Mouse (Mus musculus) midbrain, embryonic 13.5 days (tissue): ENCODE data around the gene Cntn4. TPM values are rescaled to one million over a fixed set of nuclear protein-coding genes. Genes with fewer than 3 reads are reported as not detected.

Source experiments
- ATAC-seq: fragments of 200-750 bp; cut with Nextera tagmentation; 2 replicates; pipeline ENCODE4 v1.8.0; 2017; ENCODE audit warnings: mild to moderate bottlenecking, moderate TSS enrichment, moderate library complexity
- H3K27ac ChIP-seq: fragments of 300-500 bp; sonication (generic); 2 replicates; pipeline ENCODE4 v1.5.1; 2015; ENCODE audit warnings: inconsistent platforms, mild to moderate bottlenecking, moderate library complexity
- H3K27me3 ChIP-seq: fragments of 300-500 bp; sonication (generic); 2 replicates; pipeline ENCODE4 v1.6.1; 2015; ENCODE audit warnings: mild to moderate bottlenecking, inconsistent platforms
- H3K36me3 ChIP-seq: fragments of 300-500 bp; sonication (generic); 2 replicates; pipeline ENCODE4 v1.6.1; 2015; ENCODE audit warnings: mild to moderate bottlenecking, inconsistent platforms
- H3K4me1 ChIP-seq: fragments of 300-500 bp; sonication (generic); replicated peaks from 2 replicates; pipeline ENCODE4 v1.6.1; 2015; ENCODE audit warnings: inconsistent platforms
- H3K4me2 ChIP-seq: fragments of 300-500 bp; sonication (generic); replicated peaks from 2 replicates; pipeline ENCODE4 v1.6.1; 2015; ENCODE audit warnings: moderate library complexity, mild to moderate bottlenecking, inconsistent platforms
- H3K4me3 ChIP-seq: fragments of 300-500 bp; sonication (generic); replicated peaks from 2 replicates; pipeline ENCODE4 v1.5.1; 2015; ENCODE audit warnings: mild to moderate bottlenecking, inconsistent platforms
- H3K9ac ChIP-seq: fragments of 300-500 bp; sonication (generic); replicated peaks from 2 replicates; pipeline ENCODE4 v1.6.1; 2015; ENCODE audit warnings: mild to moderate bottlenecking, inconsistent platforms
- H3K9me3 ChIP-seq: fragments of 300-500 bp; sonication (generic); 2 replicates; pipeline ENCODE4 v1.6.1; 2016; ENCODE audit warnings: mild to moderate bottlenecking, inconsistent platforms
- WGBS: fragments of 180-500 bp; shearing (Covaris S2); methylation state at CpG from one replicate; pipeline ENCODE4 v1.1.7; 2015; 5-methylcytosine and 5-hydroxymethylcytosine counted together
- polyA plus RNA-seq: library from polyadenylated mRNA; unstranded; fragments of >200 nt; fragmentation: Nextera tagmentation; extraction: Ambion mirVana; gene quantifications from 2 replicates; pipeline ENCODE4 v1.2.1, GENCODE M21; 2015

The Cntn4 gene
- polyA plus RNA-seq, 1 experiment from 2014 or later, result 10.9 TPM

- Histone ChIP-seq H3K4me2 (no peak overlapping the region), H3K4me3 (no peak overlapping the region), H3K36me3 (no peaks in the 10 kb centered on the region), H3K27me3 (no peaks in the 10 kb centered on the region), H3K9me3 (no peaks in the 10 kb centered on the region), H3K9ac (no peak overlapping the region), H3K4me1 (no peaks in the 10 kb centered on the region), H3K27ac (no peak overlapping the region)
- no peak for ATAC-seq
- WGBS, result 83% methylated on average over 3 of the region's 3 CpGs
Observed at GRCm38 (mm10) chr6:106431466-106431865, 754.0 kb downstream of the Cntn4 start.

- H3K27ac ChIP-seq, result no peak overlapping the region
- H3K9ac ChIP-seq, result no peak overlapping the region
- no peaks in the 10 kb centered on the region for H3K27me3 ChIP-seq
- H3K4me2 ChIP-seq, result no peak overlapping the region
- 74% methylated on average over 1 of the region's 1 CpGs for WGBS
- H3K9me3 ChIP-seq, result no peaks in the 10 kb centered on the region
- peaks cover 4% of the 10 kb centered on the region; the same call in 1 of the 2 replicates for H3K4me1 ChIP-seq
- no peak for ATAC-seq
- no peaks in the 10 kb centered on the region for H3K36me3 ChIP-seq
- no peak overlapping the region for H3K4me3 ChIP-seq
Observed at GRCm38 (mm10) chr6:106440786-106441185, 763.3 kb downstream of the Cntn4 start.

- Histone ChIP-seq H3K9ac (no peak overlapping the region), H3K27ac (no peak overlapping the region), H3K27me3 (no peaks in the 10 kb centered on the region), H3K4me2 (no peak overlapping the region), H3K9me3 (no peaks in the 10 kb centered on the region), H3K4me1 (peaks cover 4% of the 10 kb centered on the region; the same call in 1 of the 2 replicates), H3K36me3 (no peaks in the 10 kb centered on the region), H3K4me3 (no peak overlapping the region)
- no peak for ATAC-seq
- WGBS, result 64% methylated on average over 3 of the region's 3 CpGs
Observed at GRCm38 (mm10) chr6:106441246-106441645, 763.8 kb downstream of the Cntn4 start.

- Histone ChIP-seq H3K4me1 (peaks cover 13% of the 10 kb centered on the region), H3K27me3 (no peaks in the 10 kb centered on the region), H3K27ac (peak overlapping the region; percentile 46), H3K4me3 (no peak overlapping the region), H3K36me3 (no peaks in the 10 kb centered on the region), H3K4me2 (no peak overlapping the region), H3K9ac (no peak overlapping the region), H3K9me3 (no peaks in the 10 kb centered on the region)
- 49% methylated on average over 3 of the region's 3 CpGs for WGBS
- ATAC-seq, result peak; percentile 68; the same call in 1 of the 2 replicates
Observed at GRCm38 (mm10) chr6:106454131-106454838, 776.8 kb downstream of the Cntn4 start.

GRCm38 (mm10) chr6:106455616-106456015, 778.2 kb downstream of the Cntn4 start:
- Histone ChIP-seq H3K36me3 (no peaks in the 10 kb centered on the region), H3K4me1 (peaks cover 13% of the 10 kb centered on the region), H3K27ac (no peak overlapping the region), H3K9ac (no peak overlapping the region), H3K4me2 (no peak overlapping the region), H3K4me3 (no peak overlapping the region), H3K9me3 (no peaks in the 10 kb centered on the region), H3K27me3 (no peaks in the 10 kb centered on the region)
- ATAC-seq, result peak; percentile 80
- 71% methylated on average over 3 of the region's 3 CpGs for WGBS

- no peak for ATAC-seq
- Histone ChIP-seq H3K36me3 (no peaks in the 10 kb centered on the region), H3K4me3 (no peak overlapping the region), H3K27ac (no peak overlapping the region), H3K27me3 (no peaks in the 10 kb centered on the region), H3K4me1 (peaks cover 13% of the 10 kb centered on the region), H3K9ac (no peak overlapping the region), H3K9me3 (no peaks in the 10 kb centered on the region), H3K4me2 (no peak overlapping the region)
- 70% methylated on average over 6 of the region's 6 CpGs for WGBS
Observed at GRCm38 (mm10) chr6:106458166-106458565, 780.7 kb downstream of the Cntn4 start.

- no peaks in the 10 kb centered on the region for H3K36me3 ChIP-seq
- H3K9me3 ChIP-seq, result no peaks in the 10 kb centered on the region
- 85% methylated on average over 6 of the region's 6 CpGs for WGBS
- peaks cover 12% of the 10 kb centered on the region for H3K4me1 ChIP-seq
- no peak overlapping the region for H3K4me2 ChIP-seq
- ATAC-seq, result no peak
- H3K27ac ChIP-seq, result no peak overlapping the region
- no peak overlapping the region for H3K4me3 ChIP-seq
- no peaks in the 10 kb centered on the region for H3K27me3 ChIP-seq
- no peak overlapping the region for H3K9ac ChIP-seq
Observed at GRCm38 (mm10) chr6:106462403-106462802, 784.9 kb downstream of the Cntn4 start.

GRCm38 (mm10) chr6:106463857-106464256, 786.4 kb downstream of the Cntn4 start:
- Histone ChIP-seq H3K27me3 (no peaks in the 10 kb centered on the region), H3K9ac (no peak overlapping the region), H3K27ac (no peak overlapping the region), H3K4me2 (no peak overlapping the region), H3K36me3 (no peaks in the 10 kb centered on the region), H3K4me3 (no peak overlapping the region), H3K9me3 (no peaks in the 10 kb centered on the region), H3K4me1 (peaks cover 12% of the 10 kb centered on the region)
- 86% methylated on average over 2 of the region's 2 CpGs for WGBS
- ATAC-seq, result no peak

- Histone ChIP-seq H3K9me3 (no peaks in the 10 kb centered on the region), H3K4me1 (peaks cover 12% of the 10 kb centered on the region), H3K9ac (no peak overlapping the region), H3K4me3 (no peak overlapping the region), H3K4me2 (no peak overlapping the region), H3K27ac (no peak overlapping the region), H3K36me3 (no peaks in the 10 kb centered on the region), H3K27me3 (no peaks in the 10 kb centered on the region)
- 15% methylated on average over 2 of the region's 2 CpGs for WGBS
- peak; percentile 40; the same call in 1 of the 2 replicates for ATAC-seq
Observed at GRCm38 (mm10) chr6:106465766-106466165, 788.3 kb downstream of the Cntn4 start.

GRCm38 (mm10) chr6:106466267-106467029, 789.0 kb downstream of the Cntn4 start:
- WGBS, result 35% methylated on average over 5 of the region's 5 CpGs
- H3K27ac ChIP-seq, result peak overlapping the region; percentile 68
- no peaks in the 10 kb centered on the region for H3K36me3 ChIP-seq
- no peaks in the 10 kb centered on the region for H3K27me3 ChIP-seq
- no peaks in the 10 kb centered on the region for H3K9me3 ChIP-seq
- H3K9ac ChIP-seq, result no peak overlapping the region
- H3K4me3 ChIP-seq, result no peak overlapping the region
- no peak overlapping the region for H3K4me2 ChIP-seq
- ATAC-seq, result peak; percentile 93
- H3K4me1 ChIP-seq, result peaks cover 12% of the 10 kb centered on the region

- Histone ChIP-seq H3K4me1 (no peaks in the 10 kb centered on the region), H3K4me3 (no peak overlapping the region), H3K9me3 (no peaks in the 10 kb centered on the region), H3K27me3 (no peaks in the 10 kb centered on the region), H3K9ac (no peak overlapping the region), H3K27ac (no peak overlapping the region), H3K36me3 (no peaks in the 10 kb centered on the region), H3K4me2 (no peak overlapping the region)
- no peak for ATAC-seq
- 89% methylated on average over 2 of the region's 2 CpGs for WGBS
Observed at GRCm38 (mm10) chr6:106471840-106472608, 794.6 kb downstream of the Cntn4 start.

GRCm38 (mm10) chr6:106473871-106474270, 796.4 kb downstream of the Cntn4 start:
- H3K4me2 ChIP-seq, result no peak overlapping the region
- no peaks in the 10 kb centered on the region for H3K27me3 ChIP-seq
- H3K4me1 ChIP-seq, result no peaks in the 10 kb centered on the region
- no peaks in the 10 kb centered on the region for H3K36me3 ChIP-seq
- no peak for ATAC-seq
- no peak overlapping the region for H3K9ac ChIP-seq
- H3K27ac ChIP-seq, result no peak overlapping the region
- no peak overlapping the region for H3K4me3 ChIP-seq
- 92% methylated on average over 2 of the region's 2 CpGs for WGBS
- no peaks in the 10 kb centered on the region for H3K9me3 ChIP-seq
